Mouse (Mus musculus) C2C12 (cell line): ENCODE measurements around the gene Adarb2. TPM values are rescaled to one million over a fixed set of nuclear protein-coding genes. Genes with fewer than 3 reads are reported as not detected.

ENCODE experiments used
- H3K27me3 ChIP-seq: one replicate; pipeline ENCODE4 v1.6.1; 2011; ENCODE audit not compliant: control insufficient read depth, insufficient read depth, insufficient read length
- H3K36me3 ChIP-seq: one replicate; pipeline ENCODE4 v1.6.1; 2011; ENCODE audit not compliant: control insufficient read depth, insufficient read depth
- H3K4me3 ChIP-seq: one replicate; pipeline ENCODE4 v1.5.1; 2011; ENCODE audit warnings: mild to moderate bottlenecking, control low read depth; ENCODE audit not compliant: poor library complexity, insufficient read depth, severe bottlenecking
- H3K79me2 ChIP-seq: one replicate; pipeline ENCODE4 v1.6.1; 2011; ENCODE audit not compliant: control insufficient read depth, insufficient read depth
- H3K79me3 ChIP-seq: one replicate; pipeline ENCODE4 v1.6.1; 2011; ENCODE audit warnings: low read depth, control low read depth
- H3ac ChIP-seq: one replicate; pipeline ENCODE3; 2011; ENCODE audit warnings: low read depth; ENCODE audit not compliant: control insufficient read depth, insufficient read length
- CEBPB ChIP-seq: IDR thresholded peaks from one replicate; pipeline ENCODE4 v1.6.1; 2011; ENCODE audit warnings: low read depth, mild to moderate bottlenecking, control low read depth, moderate library complexity
- CTCF ChIP-seq: IDR thresholded peaks from one replicate; pipeline ENCODE4 v1.5.1; 2011; ENCODE audit not compliant: control insufficient read depth, insufficient read depth, insufficient read length
- FOSL1 ChIP-seq: IDR thresholded peaks from one replicate; pipeline ENCODE4 v1.8.0; 2011; ENCODE audit warnings: mild to moderate bottlenecking, low read length; ENCODE audit not compliant: poor library complexity, insufficient read depth, severe bottlenecking
- MAX ChIP-seq: IDR thresholded peaks from one replicate; pipeline ENCODE4 v1.6.1; 2011; ENCODE audit warnings: mild to moderate bottlenecking, control low read depth
- MYOD1 ChIP-seq: IDR thresholded peaks from one replicate; pipeline ENCODE4 v1.6.1; 2011; ENCODE audit warnings: low read depth; ENCODE audit not compliant: control insufficient read depth, insufficient read length
- MYOG ChIP-seq: IDR thresholded peaks from one replicate; pipeline ENCODE4 v1.6.1; 2011; ENCODE audit not compliant: control insufficient read depth, insufficient read length; ENCODE audit errors: extremely low read depth
- USF1 ChIP-seq: IDR thresholded peaks from one replicate; pipeline ENCODE4 v1.6.1; 2011; ENCODE audit warnings: low read depth, mild to moderate bottlenecking, control low read depth, moderate library complexity
- polyA plus RNA-seq: library from polyadenylated mRNA; unstranded; fragments of >200 nt; fragmentation: generic; extraction: Trizol; gene quantifications from one replicate; pipeline ENCODE4 v1.2.1, GENCODE M21; 2012; ENCODE audit warnings: missing spikeins

Adarb2 gene
- polyA plus RNA-seq, 1 experiment: 0.01 TPM

DNA sequence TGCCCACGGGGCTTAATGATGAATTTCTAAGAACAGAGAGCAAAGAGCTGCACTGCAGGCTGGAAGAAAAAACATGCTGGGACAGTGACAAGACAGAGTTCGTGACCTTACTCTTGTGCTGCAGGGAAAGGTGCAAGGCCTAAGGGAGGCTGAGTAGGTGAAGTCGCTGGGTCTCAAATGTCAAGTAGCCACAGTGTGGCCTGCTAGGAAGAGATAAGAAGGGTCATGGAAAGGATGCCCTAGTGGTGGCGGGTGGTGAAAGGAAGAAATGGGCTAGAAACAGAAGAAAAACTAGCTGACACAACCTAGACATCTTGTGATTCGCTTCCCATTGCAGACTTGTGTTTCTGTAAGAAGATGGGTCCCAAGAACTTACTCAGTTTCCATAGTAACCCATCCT is 429.4 kb downstream of the Adarb2 start:
- no peak overlapping the region for H3ac ChIP-seq
- TF ChIP-seq MYOD1: no peak
- TF ChIP-seq CEBPB: no peak
- no peak for TF ChIP-seq CTCF
- TF ChIP-seq MAX: no peak
- no peak for TF ChIP-seq MYOG
- no peak for TF ChIP-seq USF1
- no peak for TF ChIP-seq FOSL1

DNA sequence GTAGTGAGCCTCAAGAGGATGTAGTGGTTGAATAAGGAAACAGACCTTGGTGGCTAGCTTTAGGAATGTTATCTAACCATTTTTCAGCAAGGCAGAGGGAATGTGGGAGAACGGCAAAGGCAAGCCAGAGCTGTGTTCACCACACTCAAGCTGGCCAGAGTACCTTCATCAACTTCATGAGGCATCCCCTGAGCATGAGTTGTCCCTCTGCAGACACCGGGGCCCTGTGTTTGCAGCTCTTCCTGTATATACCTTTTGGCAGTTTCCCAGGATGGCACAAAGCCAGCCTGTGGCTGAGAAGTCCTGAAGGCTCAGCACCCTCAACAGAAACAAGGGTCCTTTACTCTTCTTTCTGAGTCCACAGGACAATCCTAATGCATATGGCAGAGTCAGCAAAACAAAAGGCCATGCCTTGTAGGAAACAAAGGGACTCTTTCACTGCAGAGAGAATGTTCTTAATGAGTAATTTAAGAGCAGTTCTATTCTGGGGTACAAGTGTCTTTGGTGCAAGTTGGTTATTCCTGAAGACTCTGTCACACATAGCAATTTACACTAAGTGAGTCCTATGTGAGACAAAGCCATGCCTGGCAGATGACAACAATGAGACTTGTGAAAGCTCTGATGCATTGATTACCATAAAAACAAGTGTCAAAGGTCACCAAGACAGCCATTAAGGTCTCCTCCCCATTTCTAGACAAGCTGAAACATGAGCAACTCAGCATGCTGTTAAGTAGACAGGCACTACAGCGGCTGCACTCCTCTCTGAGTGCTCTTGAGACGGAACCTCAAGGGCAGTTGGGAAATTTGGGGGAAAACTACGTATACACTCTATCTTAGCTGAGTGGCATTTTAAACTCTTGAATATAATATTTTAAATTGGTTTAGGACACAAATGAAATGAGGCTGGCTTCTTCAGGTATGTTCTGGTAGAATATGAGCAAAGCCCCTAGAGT is 431.0 kb downstream of the Adarb2 start:
- H3ac ChIP-seq: no peak overlapping the region
- H3K36me3 ChIP-seq: no peaks in the 10 kb centered on the region
- TF ChIP-seq USF1 (no peak), MYOG (no peak), FOSL1 (no peak), MYOD1 (no peak)
- H3K79me3 ChIP-seq: no peaks in the 10 kb centered on the region
- no peak overlapping the region for H3K4me3 ChIP-seq
- no peaks in the 10 kb centered on the region for H3K79me2 ChIP-seq
- H3K27me3 ChIP-seq: no peaks in the 10 kb centered on the region

More for the DNA sequence above, 429.4 kb downstream of the Adarb2 start:
- Histone ChIP-seq H3K4me3 (no peak overlapping the region), H3K36me3 (no peaks in the 10 kb centered on the region), H3K79me3 (no peaks in the 10 kb centered on the region), H3K79me2 (no peaks in the 10 kb centered on the region), H3K27me3 (no peaks in the 10 kb centered on the region)

DNA sequence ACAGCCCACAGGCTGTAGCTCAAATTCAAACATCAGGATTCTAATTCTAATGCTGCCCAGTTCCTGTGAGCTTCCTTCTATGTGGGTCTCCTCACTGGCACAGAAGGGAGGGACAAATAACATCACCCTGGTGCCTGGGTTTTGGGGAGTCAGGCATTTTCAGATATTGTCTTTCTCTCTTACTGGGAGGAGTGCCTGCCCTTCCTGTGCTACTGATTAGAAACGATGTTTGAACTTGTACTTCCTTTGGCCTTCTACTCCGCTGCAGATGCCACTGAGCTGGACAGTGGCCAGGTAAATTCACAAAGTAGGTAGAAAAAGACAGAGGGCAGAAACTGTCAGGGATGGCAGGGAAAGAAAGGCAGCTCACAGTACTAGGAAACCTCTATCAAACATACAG is 439.4 kb downstream of the Adarb2 start:
- TF ChIP-seq MYOD1: no peak
- TF ChIP-seq MAX: no peak
- TF ChIP-seq MYOG: no peak
- TF ChIP-seq CEBPB: no peak
- no peak for TF ChIP-seq CTCF
- no peak for TF ChIP-seq FOSL1
- no peak for TF ChIP-seq USF1
- Histone ChIP-seq H3K79me3 (no peaks in the 10 kb centered on the region), H3K4me3 (no peak overlapping the region), H3ac (no peak overlapping the region), H3K27me3 (no peaks in the 10 kb centered on the region), H3K79me2 (no peaks in the 10 kb centered on the region), H3K36me3 (no peaks in the 10 kb centered on the region)

- no peaks in the 10 kb centered on the region for H3K36me3 ChIP-seq
- no peaks in the 10 kb centered on the region for H3K79me2 ChIP-seq
- TF ChIP-seq MYOD1 (no peak), FOSL1 (no peak), USF1 (no peak), CTCF (no peak), MAX (no peak)
- no peaks in the 10 kb centered on the region for H3K79me3 ChIP-seq
- no peak overlapping the region for H3K4me3 ChIP-seq
- H3ac ChIP-seq: no peak overlapping the region
- H3K27me3 ChIP-seq: no peaks in the 10 kb centered on the region
Observed at GRCm38 (mm10) chr13:8643920-8644319, 441.3 kb downstream of the Adarb2 start.

GRCm38 (mm10) chr13:8644805-8645679 is 442.4 kb downstream of the Adarb2 start:
- Histone ChIP-seq H3K27me3 (no peaks in the 10 kb centered on the region), H3K79me3 (no peaks in the 10 kb centered on the region), H3K79me2 (no peaks in the 10 kb centered on the region), H3ac (no peak overlapping the region), H3K36me3 (no peaks in the 10 kb centered on the region), H3K4me3 (no peak overlapping the region)
- TF ChIP-seq CTCF: no peak
- peak; percentile 20 for TF ChIP-seq MAX
- TF ChIP-seq USF1: peak; percentile 90

DNA sequence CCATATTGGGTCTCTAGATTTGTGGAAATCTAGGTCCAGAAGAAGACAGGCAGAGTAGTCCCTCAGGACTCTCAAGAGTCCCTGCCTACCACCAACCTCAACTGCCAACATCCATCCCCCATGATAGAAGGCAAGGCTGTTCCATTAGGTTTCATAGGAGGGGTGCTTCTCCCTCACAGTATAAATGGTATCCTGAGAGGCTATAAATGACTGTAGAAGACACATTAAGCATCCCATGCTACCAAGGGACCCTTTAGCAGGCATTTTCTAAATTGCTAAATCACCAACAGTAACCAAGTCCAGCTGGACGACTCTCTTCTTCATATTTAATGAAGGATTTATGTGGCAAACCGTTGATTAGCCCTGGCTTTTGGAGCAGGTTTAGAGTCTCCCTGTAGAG is 446.6 kb downstream of the Adarb2 start:
- Histone ChIP-seq H3K27me3 (no peaks in the 10 kb centered on the region), H3K79me3 (no peaks in the 10 kb centered on the region), H3K4me3 (no peak overlapping the region), H3K36me3 (no peaks in the 10 kb centered on the region), H3K79me2 (no peaks in the 10 kb centered on the region), H3ac (no peak overlapping the region)
- TF ChIP-seq CEBPB (no peak), FOSL1 (no peak), USF1 (no peak), MYOG (no peak), MYOD1 (no peak)
